Mouse (Mus musculus): ENCODE data around the gene Serpina3c.

DNA sequence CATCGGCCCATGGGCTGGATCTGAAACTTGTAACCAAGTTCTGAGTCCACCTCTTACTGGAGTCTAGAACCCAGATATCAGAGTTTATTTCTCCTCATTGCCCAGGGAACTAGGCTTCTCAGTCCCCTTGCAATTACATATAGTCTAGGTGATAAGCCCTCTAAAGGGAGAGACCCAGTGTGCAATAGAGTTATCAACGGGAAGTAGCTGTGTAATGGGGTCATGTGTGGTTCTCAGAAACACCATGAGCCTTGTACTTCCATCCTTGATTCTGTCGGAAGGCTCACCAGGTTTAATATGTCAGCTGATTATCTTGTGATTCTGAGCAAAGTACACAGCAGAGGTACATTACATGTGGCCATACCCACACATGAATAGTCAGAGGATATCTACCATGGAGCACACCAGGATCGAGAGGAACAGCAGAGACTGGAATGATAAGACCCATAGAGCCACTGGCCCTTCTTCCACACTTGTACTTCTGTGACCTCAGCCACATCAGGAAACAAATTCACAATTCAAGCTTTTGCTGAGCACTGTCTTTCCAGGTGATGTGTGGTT is 13.0 kb downstream of the Serpina3c start:
- TF ChIP-seq CTCF (IDR thresholded peaks at IDR 0.05; ENCODE audit: control insufficient read depth, insufficient read depth, insufficient read length) = no peak
- no peak for TF ChIP-seq MAX (IDR thresholded peaks at IDR 0.05)
- TF ChIP-seq USF1 (IDR thresholded peaks at IDR 0.05; ENCODE audit: low read depth) = no peak
